Mouse (Mus musculus): ENCODE results near the gene Ly86.

DNA sequence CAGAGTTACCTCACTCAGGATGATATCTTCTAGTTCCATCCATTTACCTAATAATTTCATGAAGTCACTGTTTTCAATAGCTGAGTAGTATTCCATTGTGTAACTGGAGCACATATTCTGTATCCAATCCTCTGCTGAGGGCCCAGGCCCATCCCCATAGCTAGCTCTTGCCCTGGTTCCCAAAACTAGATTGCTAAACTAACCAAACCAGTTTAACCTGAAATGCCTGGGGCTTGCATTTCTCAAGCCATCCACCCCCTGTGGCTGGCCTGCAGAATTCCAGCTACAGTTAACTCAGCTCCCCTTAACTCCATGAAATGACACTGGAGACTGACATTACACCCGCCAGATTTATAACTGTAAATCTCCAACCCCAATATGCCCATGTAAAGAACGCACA is 13.1 kb downstream of the Ly86 start:
- TF ChIP-seq GATA1 (IDR thresholded peaks at IDR 0.05; ENCODE audit: low read length) (no peak), TAL1 (IDR thresholded peaks at IDR 0.05; ENCODE audit: low read length) (no peak)
